8 mouse cellular contexts compared by ENCODE assay signal in the genomic region with DNA sequence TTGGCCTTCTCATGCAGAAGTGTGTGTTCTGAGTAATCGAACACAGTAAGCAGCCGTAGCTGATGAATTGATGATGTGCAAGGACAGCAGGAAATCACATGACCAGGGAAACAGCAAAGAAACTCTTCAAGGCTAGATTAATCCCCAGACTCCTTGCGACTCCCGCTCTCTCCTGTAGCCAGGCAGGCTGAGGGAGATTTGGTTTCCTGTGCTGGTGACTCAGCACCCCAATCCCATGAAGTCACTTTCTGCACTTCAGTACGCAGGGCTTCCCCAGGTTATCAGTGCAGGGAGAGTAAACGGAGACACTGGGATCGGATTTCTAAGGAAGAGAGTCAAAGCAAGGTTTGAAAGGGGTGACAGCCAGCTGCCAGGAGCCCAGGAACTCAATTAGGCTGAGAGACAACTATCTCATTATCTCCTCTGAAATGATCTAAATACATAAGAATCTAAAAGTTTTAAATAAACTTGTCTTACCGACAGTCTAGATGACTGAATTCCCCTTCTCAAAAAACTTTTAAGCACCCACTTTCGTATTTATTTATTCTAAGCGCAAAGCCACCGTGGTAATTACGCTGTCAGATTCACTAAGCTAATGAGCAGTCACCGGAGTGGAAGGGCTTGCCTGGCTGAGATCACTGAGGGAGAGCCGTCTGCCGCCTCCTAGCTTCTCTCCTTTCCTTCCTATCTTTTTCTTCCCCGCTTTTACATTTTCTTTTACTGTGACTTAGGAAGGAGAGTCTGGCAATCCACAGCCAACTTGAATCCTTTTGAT.
A peak's percentile ranks its signal among the peaks of the same experiment; 100 is the strongest.
DNase-seq lines count a peak whose midpoint lies in the region; ATAC-seq and TF ChIP-seq lines count a peak whose summit lies in the region.

No protein-coding gene starts in this region.

- no peak overlapping the region for H3K9ac ChIP-seq in kidney, postnatal 0 days (ENCODE audit: low read depth, low read length)
- H3K9ac ChIP-seq in midbrain, postnatal 0 days (replicated peaks; ENCODE audit: low read length, poor library complexity, severe bottlenecking) = no peak overlapping the region

- peak; percentile 77 for DNase-seq in kidney, postnatal 0 days (ENCODE audit: low spot score)
- no peak for DNase-seq in kidney, postnatal 36 days
- peak; percentile 82 to 83 for DNase-seq in cerebellum, postnatal 10 days
- peak; percentile 35 for DNase-seq in gastrocnemius, postnatal 25 days
- peak; percentile 72 for DNase-seq in midbrain, postnatal 0 days (ENCODE audit: low spot score)
- no peak for DNase-seq in layer of hippocampus, postnatal 36 days
- no peak for DNase-seq in thymus, adult 2 months
- no peak for DNase-seq in layer of hippocampus, adult 2 months (ENCODE audit: low spot score in 2 of 2)

- H3K4me3 ChIP-seq in kidney, postnatal 0 days (replicated peaks; ENCODE audit: low read depth, low read length) = no peak overlapping the region
- no peak overlapping the region for H3K4me3 ChIP-seq in midbrain, postnatal 0 days (ENCODE audit: low read depth, low read length)
- no peak overlapping the region for H3K4me3 ChIP-seq in thymus, adult 2 months (ENCODE audit: control insufficient read depth, insufficient read depth, low read length)
- H3K4me3 ChIP-seq in layer of hippocampus, adult 2 months = no peak overlapping the region

- TF ChIP-seq CTCF in kidney, postnatal 0 days (IDR thresholded peaks at IDR 0.05; ENCODE audit: low read depth) = 0 out of 2 replicates have a peak, but pooled peaks have one; percentile 20
- TF ChIP-seq CTCF in midbrain, postnatal 0 days (IDR thresholded peaks at IDR 0.05) = peak; percentile 40
- TF ChIP-seq CTCF in thymus, adult 2 months (IDR thresholded peaks at IDR 0.05; ENCODE audit: borderline replicate concordance, control insufficient read depth, extremely low read depth, insufficient read depth, low read length, poor library complexity) = no peak
- TF ChIP-seq CTCF in layer of hippocampus, adult 2 months (conservative IDR thresholded peaks at IDR 0.05) = no peak

- no peaks in the 10 kb centered on the region for H3K9me3 ChIP-seq in kidney, postnatal 0 days (replicated peaks; ENCODE audit: low read length)
- H3K9me3 ChIP-seq in midbrain, postnatal 0 days (ENCODE audit: low read length) = no peaks in the 10 kb centered on the region

- H3K27ac ChIP-seq in kidney, postnatal 0 days = no peak overlapping the region
- no peak overlapping the region for H3K27ac ChIP-seq in midbrain, postnatal 0 days (ENCODE audit: low read depth, low read length)
- H3K27ac ChIP-seq in thymus, adult 2 months (ENCODE audit: control insufficient read depth, insufficient read depth, low read length) = no peak overlapping the region
- no peak overlapping the region for H3K27ac ChIP-seq in layer of hippocampus, adult 2 months

- peak overlapping the region; percentile 36 for H3K4me2 ChIP-seq in kidney, postnatal 0 days (ENCODE audit: low read length)
- H3K4me2 ChIP-seq in midbrain, postnatal 0 days (ENCODE audit: low read depth, low read length, poor library complexity, severe bottlenecking) = peak overlapping the region; percentile 12; the same call in 1 of the 2 replicates

- ATAC-seq in kidney, postnatal 0 days (replicated peaks; ENCODE audit: low FRiP score, low read depth) = 0 out of 2 replicates have a peak, but pooled peaks have one; percentile 40
- peak; percentile 77 for ATAC-seq in midbrain, postnatal 0 days (ENCODE audit: low FRiP score)

- no peaks in the 10 kb centered on the region for H3K4me1 ChIP-seq in kidney, postnatal 0 days (replicated peaks; ENCODE audit: insufficient read depth, low read length)
- peaks cover 8% of the 10 kb centered on the region; the same call in 1 of the 2 replicates for H3K4me1 ChIP-seq in midbrain, postnatal 0 days (ENCODE audit: insufficient read depth, low read length)
- no peaks in the 10 kb centered on the region for H3K4me1 ChIP-seq in thymus, adult 2 months (replicated peaks; ENCODE audit: control insufficient read depth, insufficient read depth, low read length)

- no peak for TF ChIP-seq POLR2A in thymus, adult 2 months (IDR thresholded peaks at IDR 0.05; ENCODE audit: control insufficient read depth, extremely low read depth, insufficient read depth, low read length, poor library complexity)

- no peaks in the 10 kb centered on the region for H3K36me3 ChIP-seq in kidney, postnatal 0 days (ENCODE audit: insufficient read depth, low read length)
- H3K36me3 ChIP-seq in midbrain, postnatal 0 days (ENCODE audit: insufficient read depth, low read length) = no peaks in the 10 kb centered on the region
- no peaks in the 10 kb centered on the region for H3K36me3 ChIP-seq in thymus, adult 2 months (ENCODE audit: control insufficient read depth, insufficient read depth, low read length)

- WGBS in kidney, postnatal 0 days = 10% methylated on average over 16 of the region's 16 CpGs
- 5% methylated on average over 16 of the region's 16 CpGs for WGBS in midbrain, postnatal 0 days
- WGBS in thymus, adult 2 months = 66% methylated on average over 16 of the region's 16 CpGs

- no peaks in the 10 kb centered on the region for H3K27me3 ChIP-seq in kidney, postnatal 0 days (ENCODE audit: insufficient read depth, low read length)
- no peaks in the 10 kb centered on the region for H3K27me3 ChIP-seq in midbrain, postnatal 0 days (ENCODE audit: insufficient read depth, low read length)
- H3K27me3 ChIP-seq in thymus, adult 2 months (ENCODE audit: control insufficient read depth, insufficient read depth, low read length) = no peaks in the 10 kb centered on the region

Comparison
In these comparisons a context has a peak if more than half of its experiments do, and no peak if none do; other contexts are left out.
1. DNase-seq: peak in kidney, postnatal 0 days (single experiment), cerebellum, postnatal 10 days (2 of 2), gastrocnemius, postnatal 25 days (single experiment) and midbrain, postnatal 0 days (single experiment); none in kidney, postnatal 36 days (0 of 2), layer of hippocampus, postnatal 36 days (0 of 2), thymus, adult 2 months (single experiment) and layer of hippocampus, adult 2 months (0 of 2).
2. CTCF ChIP-seq: peak in kidney, postnatal 0 days (single experiment) and midbrain, postnatal 0 days (single experiment); none in thymus, adult 2 months (single experiment) and layer of hippocampus, adult 2 months (single experiment).